Mouse (Mus musculus): ENCODE measurements at regions not wholly inside any gene's neighbourhood (a gene's known extent, or its start where the extent isn't known, plus 50 kb on each side); places are given as distances from the start of the nearest gene placed in this dataset.
A peak's percentile ranks its signal among the peaks of the same experiment; 100 is the strongest.

DNA sequence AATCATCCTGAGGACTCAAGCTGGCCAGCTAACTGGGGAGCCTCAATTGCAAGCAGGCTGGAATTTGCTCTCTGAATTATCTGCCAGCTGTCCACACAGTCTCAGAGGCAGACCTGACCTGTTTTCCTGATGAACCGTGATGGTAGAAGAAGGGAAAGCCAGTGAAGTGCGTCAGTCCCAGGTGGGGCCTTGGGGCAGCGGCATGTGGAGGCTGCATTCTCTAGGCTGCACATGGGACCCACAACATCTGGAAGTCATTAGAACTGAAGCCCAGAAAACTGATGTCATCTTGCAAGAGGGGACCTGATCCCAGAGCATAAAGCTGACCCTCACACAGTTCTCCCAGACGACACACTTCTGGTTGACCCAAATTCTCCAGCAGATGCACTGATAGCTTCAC, 84.6 kb upstream of the Dusp10 start:
- Histone ChIP-seq H3K36me3 (ENCODE audit: insufficient read depth, low read length) (no peaks in the 10 kb centered on the region), H3K4me2 (replicated peaks; ENCODE audit: low read depth, low read length) (no peak overlapping the region), H3K27me3 (replicated peaks; ENCODE audit: insufficient read depth, low read length) (no peaks in the 10 kb centered on the region), H3K27ac (ENCODE audit: low read length) (no peak overlapping the region), H3K4me1 (ENCODE audit: insufficient read depth, low read depth, low read length) (no peaks in the 10 kb centered on the region), H3K4me3 (ENCODE audit: low read depth, low read length) (no peak overlapping the region), H3K9ac (replicated peaks; ENCODE audit: low read depth) (no peak overlapping the region), H3K9me3 (ENCODE audit: low read length) (no peaks in the 10 kb centered on the region)
- no peak for DNase-seq (ENCODE audit: low spot score)
- no peak for ATAC-seq
- TF ChIP-seq CTCF (IDR thresholded peaks at IDR 0.05), result no peak
- TF ChIP-seq EP300 (IDR thresholded peaks at IDR 0.05), result no peak
- WGBS, result 71% methylated on average over 4 of the region's 4 CpGs

DNA sequence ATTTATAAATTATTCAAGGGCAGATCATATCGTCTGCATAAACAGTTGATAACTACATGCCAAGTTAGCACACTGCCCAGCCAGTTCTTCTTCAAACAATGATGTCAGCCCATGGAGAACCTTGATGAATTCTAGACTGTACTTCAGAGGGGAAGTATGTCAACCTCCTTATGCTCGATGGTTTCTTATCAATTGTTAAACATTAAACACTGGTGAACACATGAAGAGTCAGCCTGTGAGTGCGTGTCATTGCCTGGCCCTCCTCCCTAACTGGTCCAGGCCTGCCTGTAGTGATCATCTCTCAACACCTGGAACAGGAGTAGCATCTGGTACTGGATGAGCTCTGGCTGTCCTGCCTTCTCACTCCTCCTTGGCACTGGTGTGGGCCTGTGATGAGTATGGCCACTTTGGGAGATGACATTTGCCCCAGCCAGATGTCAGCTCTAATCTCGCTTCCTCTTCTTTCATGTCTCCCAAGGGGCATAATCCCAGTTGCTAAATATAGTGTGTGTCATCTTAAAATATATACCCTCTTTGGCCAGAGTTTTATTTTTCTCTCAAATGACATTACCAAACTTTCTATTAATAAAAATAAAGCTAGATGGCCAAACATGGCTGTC, 82.6 kb upstream of the Dusp10 start:
- peak; percentile 57 for ATAC-seq
- no peak overlapping the region for H3K4me2 ChIP-seq (replicated peaks; ENCODE audit: low read depth, low read length)

DNA sequence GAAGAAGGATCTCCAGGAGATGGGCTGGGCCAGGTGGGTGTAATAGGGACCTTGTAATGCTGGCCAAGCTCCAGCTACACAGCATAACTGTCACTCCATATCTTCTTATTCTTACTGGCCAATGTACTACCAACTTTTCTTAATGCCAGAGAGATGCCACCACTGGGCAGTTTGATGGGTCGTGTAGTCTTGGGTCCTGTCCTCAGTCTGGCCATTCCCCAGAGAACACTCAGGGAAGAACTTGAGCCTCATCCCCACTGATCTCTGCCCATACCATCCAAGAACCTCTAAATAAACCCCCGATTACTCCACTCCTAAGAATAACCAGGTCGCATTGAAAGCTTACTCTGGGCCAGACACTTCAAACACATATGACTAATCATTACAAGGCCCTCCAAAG, 82.0 kb upstream of the Dusp10 start:
- H3K27me3 ChIP-seq (replicated peaks; ENCODE audit: insufficient read depth, low read length), result no peaks in the 10 kb centered on the region

More for the DNA sequence above, 82.6 kb upstream of the Dusp10 start:
- Histone ChIP-seq H3K4me3 (ENCODE audit: low read depth, low read length) (no peak overlapping the region), H3K4me1 (ENCODE audit: insufficient read depth, low read depth, low read length) (no peaks in the 10 kb centered on the region), H3K9ac (replicated peaks; ENCODE audit: low read depth) (no peak overlapping the region), H3K27me3 (replicated peaks; ENCODE audit: insufficient read depth, low read length) (no peaks in the 10 kb centered on the region), H3K36me3 (ENCODE audit: insufficient read depth, low read length) (no peaks in the 10 kb centered on the region), H3K27ac (ENCODE audit: low read length) (no peak overlapping the region), H3K9me3 (ENCODE audit: low read length) (no peaks in the 10 kb centered on the region)
- no peak for TF ChIP-seq CTCF (IDR thresholded peaks at IDR 0.05)
- TF ChIP-seq EP300 (IDR thresholded peaks at IDR 0.05), result no peak
- WGBS, result 35% methylated on average over 4 of the region's 4 CpGs
- peak; percentile 28 for DNase-seq (ENCODE audit: low spot score)

DNA sequence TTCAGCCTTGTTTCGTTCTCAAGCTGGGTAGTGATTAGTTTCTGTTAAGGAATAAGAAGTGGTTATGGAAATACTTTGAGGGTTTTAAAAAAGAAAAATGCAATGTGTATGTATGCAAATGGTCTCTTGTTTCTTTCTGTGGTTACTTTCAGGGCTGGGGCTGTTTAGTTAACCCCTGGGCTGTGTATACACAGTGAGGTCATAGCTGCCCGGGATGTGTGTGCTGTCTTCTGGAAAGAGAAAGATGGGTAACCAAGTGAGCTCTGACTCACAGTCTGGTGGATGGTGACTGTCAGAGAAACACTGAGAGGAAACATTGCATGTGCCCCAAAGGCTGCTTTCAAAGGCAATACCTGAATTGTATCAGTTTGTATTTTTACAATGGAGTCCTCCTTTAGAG, 79.3 kb upstream of the Dusp10 start:
- H3K27me3 ChIP-seq (replicated peaks; ENCODE audit: insufficient read depth, low read length), result no peaks in the 10 kb centered on the region
- DNase-seq (ENCODE audit: low spot score), result no peak
- H3K27ac ChIP-seq (ENCODE audit: low read length), result no peak overlapping the region
- TF ChIP-seq CTCF (IDR thresholded peaks at IDR 0.05) (no peak), EP300 (IDR thresholded peaks at IDR 0.05) (no peak)
- WGBS, result 41% methylated on average over 2 of the region's 2 CpGs
- H3K4me1 ChIP-seq (ENCODE audit: insufficient read depth, low read depth, low read length), result no peaks in the 10 kb centered on the region
- no peak for ATAC-seq
- H3K4me2 ChIP-seq (replicated peaks; ENCODE audit: low read depth, low read length), result no peak overlapping the region
- H3K9me3 ChIP-seq (ENCODE audit: low read length), result no peaks in the 10 kb centered on the region
- H3K36me3 ChIP-seq (ENCODE audit: insufficient read depth, low read length), result no peaks in the 10 kb centered on the region
- no peak overlapping the region for H3K9ac ChIP-seq (replicated peaks; ENCODE audit: low read depth)
- no peak overlapping the region for H3K4me3 ChIP-seq (ENCODE audit: low read depth, low read length)

More for the DNA sequence above, 82.0 kb upstream of the Dusp10 start:
- DNase-seq (ENCODE audit: low spot score) (no peak), ATAC-seq (no peak)
- Histone ChIP-seq H3K36me3 (ENCODE audit: insufficient read depth, low read length) (no peaks in the 10 kb centered on the region), H3K4me1 (ENCODE audit: insufficient read depth, low read depth, low read length) (no peaks in the 10 kb centered on the region), H3K9me3 (ENCODE audit: low read length) (no peaks in the 10 kb centered on the region), H3K4me3 (ENCODE audit: low read depth, low read length) (no peak overlapping the region), H3K27ac (ENCODE audit: low read length) (no peak overlapping the region), H3K9ac (replicated peaks; ENCODE audit: low read depth) (no peak overlapping the region), H3K4me2 (replicated peaks; ENCODE audit: low read depth, low read length) (no peak overlapping the region)
- TF ChIP-seq CTCF (IDR thresholded peaks at IDR 0.05) (no peak), EP300 (IDR thresholded peaks at IDR 0.05) (no peak)
- WGBS, result 62% methylated on average over 3 of the region's 3 CpGs

DNA sequence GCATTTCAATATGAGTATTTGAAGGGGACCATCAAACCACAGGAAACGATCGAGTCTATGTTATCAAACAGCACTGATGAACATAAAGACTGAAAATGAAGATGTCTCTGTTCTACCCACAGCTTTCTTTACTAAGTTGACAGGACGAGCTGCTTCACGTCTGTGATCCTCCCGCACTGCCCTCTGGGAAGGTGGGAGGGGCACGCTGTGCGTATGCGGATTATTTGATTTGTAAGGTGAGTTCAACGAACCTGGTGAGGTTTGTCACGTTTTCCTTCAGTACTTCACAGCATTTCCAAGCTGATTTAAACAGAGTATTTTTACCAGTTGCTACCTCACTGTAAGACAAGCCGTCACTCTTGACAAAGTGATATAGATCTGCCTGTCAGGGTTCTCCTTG, 75.9 kb upstream of the Dusp10 start:
- WGBS, result 89% methylated on average over 11 of the region's 11 CpGs
- Histone ChIP-seq H3K36me3 (ENCODE audit: insufficient read depth, low read length) (no peaks in the 10 kb centered on the region), H3K4me1 (ENCODE audit: insufficient read depth, low read depth, low read length) (no peaks in the 10 kb centered on the region), H3K27ac (ENCODE audit: low read length) (no peak overlapping the region), H3K9me3 (ENCODE audit: low read length) (no peaks in the 10 kb centered on the region), H3K9ac (replicated peaks; ENCODE audit: low read depth) (no peak overlapping the region), H3K4me3 (ENCODE audit: low read depth, low read length) (no peak overlapping the region), H3K4me2 (replicated peaks; ENCODE audit: low read depth, low read length) (no peak overlapping the region), H3K27me3 (replicated peaks; ENCODE audit: insufficient read depth, low read length) (no peaks in the 10 kb centered on the region)
- no peak for ATAC-seq
- DNase-seq (ENCODE audit: low spot score), result no peak
- no peak for TF ChIP-seq CTCF (IDR thresholded peaks at IDR 0.05)
- no peak for TF ChIP-seq EP300 (IDR thresholded peaks at IDR 0.05)

DNA sequence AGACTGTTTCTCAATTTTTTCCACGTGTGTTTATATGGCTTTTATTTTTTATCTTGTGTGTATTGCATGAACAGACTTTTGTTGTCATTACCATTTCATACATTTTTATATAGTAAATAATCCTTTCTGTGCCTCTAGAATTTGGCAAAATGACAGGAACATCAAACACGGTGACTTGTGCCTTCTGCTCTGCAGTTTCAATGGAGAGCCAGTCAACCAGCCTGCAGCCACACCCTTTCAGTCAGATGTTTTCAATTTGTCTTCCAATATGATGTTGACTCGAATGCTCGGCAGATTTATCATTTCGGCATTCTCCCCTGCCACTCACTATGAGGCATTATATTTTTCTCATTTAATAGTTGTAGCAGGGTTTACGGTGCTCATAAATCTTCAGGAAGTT, 74.7 kb upstream of the Dusp10 start:
- H3K9me3 ChIP-seq (ENCODE audit: low read length), result no peaks in the 10 kb centered on the region
- no peaks in the 10 kb centered on the region for H3K36me3 ChIP-seq (ENCODE audit: insufficient read depth, low read length)
- no peak for ATAC-seq
- no peaks in the 10 kb centered on the region for H3K4me1 ChIP-seq (ENCODE audit: insufficient read depth, low read depth, low read length)
- DNase-seq (ENCODE audit: low spot score), result no peak
- H3K4me3 ChIP-seq (ENCODE audit: low read depth, low read length), result no peak overlapping the region
- no peak overlapping the region for H3K9ac ChIP-seq (replicated peaks; ENCODE audit: low read depth)
- H3K27ac ChIP-seq (ENCODE audit: low read length), result no peak overlapping the region
- TF ChIP-seq EP300 (IDR thresholded peaks at IDR 0.05) (no peak), CTCF (IDR thresholded peaks at IDR 0.05) (no peak)
- H3K27me3 ChIP-seq (replicated peaks; ENCODE audit: insufficient read depth, low read length), result no peaks in the 10 kb centered on the region
- 61% methylated on average over 6 of the region's 6 CpGs for WGBS
- H3K4me2 ChIP-seq (replicated peaks; ENCODE audit: low read depth, low read length), result no peak overlapping the region

DNA sequence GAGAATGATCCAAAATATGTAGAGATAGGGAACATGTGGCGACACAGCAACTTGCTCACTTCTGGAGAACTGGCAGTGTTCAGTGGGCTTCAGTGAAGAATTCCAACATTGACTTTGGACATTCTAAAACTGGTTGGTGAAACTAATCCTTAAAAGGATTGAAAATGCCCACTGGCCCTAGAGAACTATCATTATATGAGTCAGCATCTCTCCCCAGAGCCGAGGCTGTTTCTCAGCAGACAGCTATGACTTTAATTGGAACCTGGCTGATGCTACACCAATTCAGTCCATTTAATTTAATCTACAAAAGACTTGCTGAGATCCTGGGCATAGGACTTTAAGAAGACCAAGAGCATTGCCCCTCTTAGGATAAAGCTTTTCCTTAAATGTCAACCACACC, 72.4 kb upstream of the Dusp10 start:
- DNase-seq (ENCODE audit: low spot score) (no peak), ATAC-seq (no peak)
- no peak for TF ChIP-seq CTCF (IDR thresholded peaks at IDR 0.05)
- no peak overlapping the region for H3K27ac ChIP-seq (ENCODE audit: low read length)
- no peak overlapping the region for H3K4me2 ChIP-seq (replicated peaks; ENCODE audit: low read depth, low read length)
- 80% methylated on average over 2 of the region's 2 CpGs for WGBS
- H3K4me3 ChIP-seq (ENCODE audit: low read depth, low read length), result no peak overlapping the region
- no peaks in the 10 kb centered on the region for H3K4me1 ChIP-seq (ENCODE audit: insufficient read depth, low read depth, low read length)
- no peaks in the 10 kb centered on the region for H3K36me3 ChIP-seq (ENCODE audit: insufficient read depth, low read length)
- no peak overlapping the region for H3K9ac ChIP-seq (replicated peaks; ENCODE audit: low read depth)
- no peaks in the 10 kb centered on the region for H3K27me3 ChIP-seq (replicated peaks; ENCODE audit: insufficient read depth, low read length)
- no peaks in the 10 kb centered on the region for H3K9me3 ChIP-seq (ENCODE audit: low read length)

All from lung, postnatal 0 days (tissue).